Mouse (Mus musculus) cerebellum, postnatal 4 days (tissue): ENCODE results near the gene Tcf25.
A peak's percentile ranks its signal among the peaks of the same experiment; 100 is the strongest.

Source experiments
- DNase-seq, 2 experiments: peaks; one replicate each; pipeline ENCODE4 v3.0.0; 2022; ENCODE audit warnings: low spot score in 2 of 2, mixed read lengths in 1 of 2

Gene Tcf25

GRCm38 (mm10) chr8:123410788-123411187 lies 37.2 kb downstream of the Tcf25 start:
- DNase-seq: no peak

GRCm38 (mm10) chr8:123411246-123411645 lies 37.7 kb downstream of the Tcf25 start, which contains the start of gene Tubb3:
TSS of gene Tubb3 (plus strand) at chr8:123411424.
- peak; percentile 70 to 89 for DNase-seq

- no peak for DNase-seq
Observed at GRCm38 (mm10) chr8:123411781-123412327, 38.3 kb downstream of the Tcf25 start.

- peak in 1 of 2 experiments; percentile 38 for DNase-seq
Observed at GRCm38 (mm10) chr8:123412560-123413170, 39.1 kb downstream of the Tcf25 start.

- DNase-seq: no peak
Observed at GRCm38 (mm10) chr8:123414255-123414654, 40.7 kb downstream of the Tcf25 start.

- peak in 1 of 2 experiments; percentile 18 for DNase-seq
Observed at GRCm38 (mm10) chr8:123414997-123415696, 41.6 kb downstream of the Tcf25 start.

- DNase-seq: no peak
Observed at GRCm38 (mm10) chr8:123415967-123416943, 42.7 kb downstream of the Tcf25 start.

GRCm38 (mm10) chr8:123416944-123417555 lies 43.5 kb downstream of the Tcf25 start:
- DNase-seq: no peak

- no peak for DNase-seq
Observed at GRCm38 (mm10) chr8:123419711-123420110, 46.2 kb downstream of the Tcf25 start.

- DNase-seq: no peak
Observed at GRCm38 (mm10) chr8:123420525-123421281, 47.1 kb downstream of the Tcf25 start.

- no peak for DNase-seq
Observed at GRCm38 (mm10) chr8:123421325-123421724, 47.8 kb downstream of the Tcf25 start.

- DNase-seq: peak; percentile 48 to 75
Observed at GRCm38 (mm10) chr8:123422056-123422780, 48.7 kb downstream of the Tcf25 start.

- no peak for DNase-seq
Observed at GRCm38 (mm10) chr8:123422781-123423159, 49.2 kb downstream of the Tcf25 start.

- no peak for DNase-seq
Observed at GRCm38 (mm10) chr8:123423441-123423840, 49.9 kb downstream of the Tcf25 start, which contains the start of gene Def8. TSS of gene Def8 (plus strand) at chr8:123423527.

- DNase-seq: no peak
Observed at GRCm38 (mm10) chr8:123426511-123427509, 53.3 kb downstream of the Tcf25 start.

- DNase-seq: no peak
Observed at GRCm38 (mm10) chr8:123427639-123428275, 54.2 kb downstream of the Tcf25 start.

- no peak for DNase-seq
Observed at GRCm38 (mm10) chr8:123428343-123428893, 54.9 kb downstream of the Tcf25 start.
